Mouse (Mus musculus): ENCODE measurements around the gene Ube2j2.
A peak's percentile ranks its signal among the peaks of the same experiment; 100 is the strongest.

The Ube2j2 gene

DNA sequence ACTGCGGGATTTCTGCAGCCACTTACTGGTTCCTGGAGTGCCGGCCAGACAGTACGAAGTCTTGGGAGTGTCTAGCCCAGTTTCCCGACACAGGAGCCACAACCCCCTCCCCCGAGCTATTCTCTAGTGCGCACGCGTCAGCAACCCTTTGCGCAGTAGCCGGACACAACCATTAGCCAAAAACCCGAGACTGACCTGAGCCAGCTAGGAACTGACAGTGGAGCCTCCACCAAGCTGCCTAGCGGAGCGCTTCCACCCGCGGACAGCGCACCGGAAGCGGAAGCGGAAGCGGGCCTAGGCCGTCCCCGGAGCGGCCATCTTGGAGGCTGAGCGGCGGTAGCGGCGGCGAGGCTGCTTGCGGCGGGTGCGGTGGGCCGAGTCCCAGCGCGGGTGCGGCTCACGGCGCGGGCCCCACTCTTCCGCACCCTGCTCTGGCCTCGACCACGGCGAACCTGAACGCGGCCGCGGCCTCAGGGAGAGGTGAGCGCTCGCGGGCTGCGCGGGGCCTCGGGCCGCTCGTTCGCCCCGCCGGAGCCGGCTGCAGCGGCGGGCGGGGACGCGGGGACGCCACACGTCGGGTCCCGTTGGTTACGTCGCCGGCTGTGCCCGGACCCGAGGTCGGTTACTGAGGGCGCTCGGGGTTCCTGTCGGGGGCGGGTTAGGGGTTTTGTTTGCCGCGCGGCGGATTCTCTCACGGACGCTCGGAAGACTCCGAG, at the start of gene Ube2j2:
Gene Ube2j2 (plus strand): TSS at position 298 of the 716 bp plus-strand sequence.
- DNase-seq (ENCODE audit: low spot score in 2 of 2) = peak; percentile 90 to 91

DNA sequence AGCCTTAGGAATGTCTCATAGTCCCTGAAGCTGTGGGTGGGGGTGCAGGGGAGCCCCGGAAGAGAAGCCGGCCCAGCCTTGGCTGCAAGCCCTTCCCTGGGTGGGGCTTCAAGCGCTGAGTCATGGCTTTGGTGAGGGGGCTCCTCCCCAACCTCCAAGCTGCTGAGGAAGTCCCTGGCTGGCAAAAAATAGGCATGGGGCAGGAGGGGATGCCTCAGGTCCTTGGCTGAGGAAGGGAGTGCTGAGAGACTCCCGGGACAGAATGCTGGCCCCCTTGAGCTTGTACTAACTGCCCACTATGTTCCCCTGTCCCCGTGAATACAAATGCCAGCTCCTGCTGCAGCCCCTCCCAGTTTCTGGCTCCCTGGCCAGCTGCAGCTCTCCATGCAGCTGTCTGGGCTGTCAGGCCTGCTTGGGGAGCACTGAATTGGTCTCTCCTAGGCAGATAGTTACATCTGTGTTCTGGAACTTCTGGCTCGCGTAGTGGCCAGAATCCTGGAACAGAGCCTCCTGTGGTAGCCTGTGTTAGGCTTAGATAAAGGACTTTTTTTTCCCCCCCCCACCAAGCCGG, 49.2 kb upstream of the Ube2j2 start:
- peak; percentile 68 to 77 for DNase-seq (ENCODE audit: low spot score in 2 of 2)

DNA sequence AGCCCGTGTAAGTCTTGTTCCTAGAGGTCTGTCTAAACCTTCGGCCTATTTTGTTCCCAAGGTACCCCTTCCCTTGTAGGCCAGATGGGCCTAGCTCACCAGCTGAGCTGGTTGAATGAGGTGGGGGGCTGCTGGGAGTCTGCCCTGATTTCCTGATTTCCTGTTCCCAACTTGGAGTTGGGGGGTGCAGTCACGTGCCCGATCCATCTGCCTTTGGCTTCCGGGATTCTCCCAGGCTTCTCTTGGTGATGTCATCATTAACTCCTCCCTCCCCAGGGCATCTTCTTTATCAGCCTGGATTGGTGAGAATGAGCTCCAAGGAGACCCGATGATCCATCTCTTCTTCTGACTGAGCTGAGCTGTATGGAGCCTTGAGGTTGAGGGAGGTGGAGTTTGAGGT, 48.4 kb upstream of the Ube2j2 start:
- DNase-seq (ENCODE audit: low spot score in 2 of 2) = peak in 1 of 2 experiments; percentile 1

GRCm38 (mm10) chr4:155895826-155896225, 47.8 kb upstream of the Ube2j2 start:
- peak; percentile 44 to 50 for DNase-seq (ENCODE audit: low spot score in 2 of 2)

- peak in 1 of 2 experiments; percentile 0 for DNase-seq (ENCODE audit: low spot score in 2 of 2)
Observed at GRCm38 (mm10) chr4:155896461-155896860, 47.2 kb upstream of the Ube2j2 start.

DNA sequence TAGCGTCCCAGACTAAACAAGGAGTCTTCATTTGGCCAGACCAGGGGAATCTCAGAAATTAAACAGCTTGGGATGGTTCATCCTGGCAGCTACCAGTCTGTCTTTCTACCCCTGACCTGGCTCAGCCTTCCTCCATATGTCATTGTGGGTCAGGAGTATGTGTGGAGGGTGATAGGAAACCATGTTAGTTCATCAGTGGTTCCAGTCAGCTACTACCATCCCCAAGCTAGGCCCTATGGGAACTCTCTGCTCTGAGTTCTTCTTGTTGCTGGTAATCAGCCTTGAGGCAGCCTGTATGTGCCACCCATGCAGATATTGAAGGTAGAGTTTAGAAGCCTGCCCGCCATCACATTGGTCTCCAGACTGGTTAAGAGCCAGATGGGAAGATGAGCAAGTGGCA, 45.3 kb upstream of the Ube2j2 start:
- peak in 1 of 2 experiments; percentile 0 for DNase-seq (ENCODE audit: low spot score in 2 of 2)

- peak in 1 of 2 experiments; percentile 1 for DNase-seq (ENCODE audit: low spot score in 2 of 2)
Observed at GRCm38 (mm10) chr4:155899355-155899754, 44.3 kb upstream of the Ube2j2 start.

DNA sequence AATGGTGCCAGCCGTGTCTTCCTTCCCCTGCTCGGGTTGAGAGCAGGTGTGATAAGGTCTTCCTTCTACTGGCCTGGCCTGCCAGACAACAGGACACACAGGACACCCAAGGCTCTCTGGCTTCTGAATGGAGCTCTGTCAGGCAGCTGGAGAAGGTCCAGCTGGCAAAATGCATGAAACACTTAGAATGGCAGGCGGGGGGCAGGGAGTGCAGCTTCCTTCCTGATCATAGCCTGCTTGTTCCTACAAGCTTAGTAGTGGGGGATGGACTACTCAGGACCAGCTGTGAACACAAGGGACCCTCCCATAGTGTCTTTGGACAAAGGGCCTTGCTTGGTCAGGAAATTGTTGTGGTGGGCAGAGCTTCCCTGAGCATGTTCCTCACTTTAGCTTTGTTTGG, 42.4 kb upstream of the Ube2j2 start:
- peak; percentile 1 for DNase-seq (ENCODE audit: low spot score in 2 of 2)

DNA sequence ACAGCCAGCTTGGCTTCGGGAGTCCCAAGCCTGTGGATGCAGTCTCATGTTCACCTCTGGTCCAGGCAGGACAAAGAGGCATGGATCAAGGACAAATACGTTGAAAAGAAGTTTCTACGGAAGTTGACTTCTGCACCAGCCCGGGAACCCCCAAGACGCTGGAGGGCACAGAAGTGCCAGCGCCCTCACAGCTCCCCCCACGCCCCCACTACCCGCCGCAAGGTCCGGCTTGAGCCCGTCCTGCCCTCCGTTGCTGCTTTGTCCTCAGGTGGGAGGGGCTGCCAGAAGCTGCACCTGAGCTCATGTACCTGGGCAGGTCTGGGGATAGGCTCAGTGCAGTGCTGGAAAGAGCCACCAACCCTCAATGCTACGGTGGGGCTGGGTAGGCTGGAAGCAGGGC, 40.4 kb upstream of the Ube2j2 start:
- peak in 1 of 2 experiments; percentile 0 for DNase-seq (ENCODE audit: low spot score in 2 of 2)

- DNase-seq (ENCODE audit: low spot score in 2 of 2) = peak; percentile 1 to 7
Observed at GRCm38 (mm10) chr4:155904318-155905102, 39.1 kb upstream of the Ube2j2 start.

GRCm38 (mm10) chr4:155905634-155906033, 38.0 kb upstream of the Ube2j2 start:
- peak in 1 of 2 experiments; percentile 0 for DNase-seq (ENCODE audit: low spot score in 2 of 2)

- DNase-seq (ENCODE audit: low spot score in 2 of 2) = peak in 1 of 2 experiments; percentile 0
Observed at GRCm38 (mm10) chr4:155906125-155906524, 37.5 kb upstream of the Ube2j2 start.

DNA sequence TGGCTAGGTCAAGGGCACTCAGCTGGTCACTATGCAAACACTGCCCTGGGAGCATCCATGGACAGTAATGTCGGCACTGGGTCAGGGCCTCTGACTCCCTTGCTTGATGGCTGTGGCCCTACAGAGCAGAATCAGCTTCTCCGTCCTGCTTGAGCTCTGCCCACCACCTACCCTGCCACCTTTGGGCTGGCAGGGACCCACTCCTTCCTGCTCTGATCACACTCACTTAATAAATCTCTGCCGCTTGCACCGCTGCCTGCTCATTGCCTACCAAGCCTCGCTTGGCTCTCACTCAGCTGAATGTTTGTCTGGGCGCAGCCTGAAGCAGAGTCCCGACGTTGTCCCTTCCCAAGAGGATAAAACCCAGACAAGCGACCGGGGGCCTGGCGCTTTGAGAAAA, 36.6 kb upstream of the Ube2j2 start:
- DNase-seq (ENCODE audit: low spot score in 2 of 2) = no peak

- DNase-seq (ENCODE audit: low spot score in 2 of 2) = peak; percentile 0
Observed at GRCm38 (mm10) chr4:155908281-155908680, 35.4 kb upstream of the Ube2j2 start.

- DNase-seq (ENCODE audit: low spot score in 2 of 2) = no peak
Observed at GRCm38 (mm10) chr4:155908751-155909150, 34.9 kb upstream of the Ube2j2 start.

DNA sequence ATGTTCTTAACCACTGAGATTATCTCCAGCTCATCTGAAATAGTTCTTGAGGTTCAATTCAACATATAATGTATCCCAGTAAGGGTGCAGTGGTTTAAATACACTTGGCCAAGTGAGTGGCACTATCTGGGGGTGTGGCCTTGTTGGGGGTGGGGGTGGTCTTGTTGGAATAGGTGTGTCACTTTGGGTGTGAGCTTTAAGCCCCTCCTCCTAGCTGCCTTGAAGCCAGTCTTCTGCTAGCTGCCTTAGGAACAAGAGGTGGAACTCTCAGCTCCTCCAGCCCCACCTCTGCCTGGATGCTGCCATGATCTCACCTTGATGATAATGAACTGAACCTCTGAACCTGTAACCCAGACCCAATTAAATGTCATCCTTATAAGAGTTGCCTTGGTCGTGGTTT, 11.6 kb upstream of the Ube2j2 start:
- DNase-seq (ENCODE audit: low spot score in 2 of 2) = no peak

DNA sequence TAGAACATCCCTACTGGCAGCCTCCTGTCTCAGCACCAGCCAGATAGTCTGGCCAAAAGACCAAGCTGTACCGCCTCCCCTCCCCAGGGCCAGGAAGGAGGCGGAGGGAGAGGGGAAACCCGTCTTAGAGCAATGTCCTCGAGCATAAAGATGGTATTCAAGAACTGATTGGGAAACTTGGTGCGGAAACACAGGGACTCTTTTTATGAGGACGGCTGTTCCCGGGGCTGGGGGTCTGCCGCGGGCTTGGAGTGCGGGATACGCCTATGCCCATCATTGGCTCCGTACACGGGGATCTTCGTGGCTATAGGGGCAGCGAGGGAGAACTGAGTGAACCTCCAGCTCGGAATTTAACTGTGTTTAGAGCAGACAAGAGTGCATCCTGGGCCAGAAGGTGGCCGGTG, 580 bp upstream of the Ube2j2 start:
- DNase-seq (ENCODE audit: low spot score in 2 of 2) = no peak

DNA sequence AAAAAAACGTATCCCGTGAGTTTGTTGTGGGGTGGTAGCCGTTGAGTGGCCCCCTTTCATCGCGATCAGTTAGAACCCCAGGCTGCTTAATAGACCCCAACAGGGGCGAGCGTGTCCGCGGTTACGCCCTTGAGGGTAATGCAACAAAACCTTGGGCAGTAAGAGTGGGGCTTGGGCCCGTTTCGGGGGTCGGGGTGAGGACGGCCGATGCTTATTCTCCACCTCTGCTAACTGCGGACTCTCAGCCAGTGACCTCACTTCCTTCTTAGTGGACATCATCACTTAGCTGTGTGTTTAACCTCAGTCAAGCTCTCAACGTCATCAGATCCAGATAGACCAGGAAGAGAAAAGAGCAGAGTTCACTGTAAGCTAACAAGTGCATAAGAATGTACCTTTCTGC, 640 bp downstream of the Ube2j2 start:
- DNase-seq (ENCODE audit: low spot score in 2 of 2) = no peak

DNA sequence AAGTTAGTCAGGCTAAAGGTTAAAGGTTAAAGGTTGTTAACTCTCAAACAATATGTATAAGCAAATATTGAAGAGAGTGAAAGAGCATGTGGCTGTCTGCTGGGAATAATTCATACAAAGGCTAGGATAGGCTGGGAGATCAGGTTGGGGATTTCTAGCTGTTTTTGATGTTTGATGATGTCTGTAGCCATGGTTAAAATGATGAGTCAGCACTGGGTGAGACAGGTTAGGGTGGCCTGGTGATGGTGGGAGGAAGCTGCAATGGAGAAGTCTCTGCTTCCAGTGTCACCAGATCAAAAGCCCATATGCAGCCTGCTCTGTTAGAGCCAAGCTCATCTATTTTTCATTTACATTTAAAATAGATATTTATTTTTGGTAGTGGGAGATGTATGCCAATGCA, 3.5 kb downstream of the Ube2j2 start:
- no peak for DNase-seq (ENCODE audit: low spot score in 2 of 2)

DNA sequence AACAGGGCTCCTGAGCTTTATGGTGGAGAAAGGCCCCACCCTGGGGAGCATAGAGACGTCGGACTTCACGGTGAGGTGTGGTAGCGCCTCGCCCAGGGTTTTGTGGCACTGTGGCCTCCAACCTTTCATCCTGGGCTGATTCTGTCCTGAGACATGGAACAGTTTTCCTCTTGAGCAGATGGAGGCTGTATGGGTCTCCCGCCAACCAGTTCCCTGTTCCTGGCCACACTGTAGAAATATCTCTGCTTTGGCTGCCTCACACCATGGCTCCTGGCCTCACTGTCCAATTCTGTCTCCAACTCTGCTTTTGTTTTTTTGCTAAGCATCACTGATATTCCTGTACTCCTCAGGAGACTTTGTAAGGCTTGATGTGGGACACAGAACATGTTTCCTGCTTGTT, 11.9 kb downstream of the Ube2j2 start:
- DNase-seq (ENCODE audit: low spot score in 2 of 2) = no peak

DNA sequence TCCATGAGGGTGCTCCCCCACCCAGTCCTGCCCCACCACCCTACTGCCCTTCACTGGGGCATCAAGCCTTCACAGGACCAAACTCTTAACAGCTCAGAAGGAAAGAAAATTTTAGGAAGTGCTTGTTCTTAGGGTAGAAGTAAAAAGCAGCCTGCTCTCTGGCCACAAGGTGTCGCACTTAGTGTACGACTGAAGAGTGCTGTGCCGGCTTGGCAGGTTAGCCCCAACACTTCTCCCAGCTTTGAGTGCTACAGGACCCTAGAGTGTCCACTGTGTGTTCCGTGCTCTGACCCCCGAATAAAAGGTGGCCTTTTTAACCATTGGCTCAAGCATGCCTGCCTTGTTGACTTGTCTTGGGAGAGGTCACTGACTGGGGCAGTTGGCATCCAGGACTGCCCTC, 15.6 kb downstream of the Ube2j2 start:
- peak; percentile 69 to 76 for DNase-seq (ENCODE audit: low spot score in 2 of 2)

DNA sequence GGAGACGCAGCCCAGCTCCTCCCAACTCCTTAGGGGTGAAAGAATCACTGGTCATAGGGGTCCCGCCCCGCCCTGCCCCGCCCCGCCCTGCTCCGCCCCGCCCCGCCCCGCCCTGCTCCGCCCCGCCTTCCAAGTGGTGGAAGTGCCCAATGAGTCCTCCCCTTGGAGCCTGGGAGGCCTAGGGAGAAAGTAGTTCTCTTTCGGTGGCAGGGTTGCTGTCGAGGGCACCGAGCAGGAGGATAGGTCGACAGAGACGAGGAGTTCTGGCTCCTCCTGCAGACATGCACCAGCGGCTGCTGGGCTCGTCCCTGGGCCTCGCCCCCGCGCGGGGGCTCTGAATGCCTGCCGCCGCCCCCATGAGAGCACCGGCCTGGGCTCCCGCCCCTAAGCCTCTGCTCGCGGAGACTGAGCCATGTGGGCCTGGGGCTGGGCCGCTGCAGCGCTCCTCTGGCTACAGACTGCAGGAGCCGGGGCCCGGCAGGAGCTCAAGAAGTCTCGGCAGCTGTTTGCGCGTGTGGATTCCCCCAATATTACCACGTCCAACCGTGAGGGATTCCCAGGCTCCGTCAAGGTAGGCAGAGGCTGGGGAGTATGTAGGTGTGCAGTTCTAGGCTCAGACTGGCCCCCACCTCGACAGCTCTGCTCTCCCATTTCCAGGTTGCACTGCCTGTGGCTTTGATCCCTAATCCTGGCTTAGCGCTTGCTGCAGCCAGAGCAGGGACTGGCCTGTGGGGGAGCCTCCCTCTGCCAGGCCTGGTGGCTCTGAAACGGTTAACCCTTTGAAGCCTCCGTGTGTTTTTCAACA, 18.7 kb downstream of the Ube2j2 start, which contains the start of gene C1qtnf12:
Gene C1qtnf12 (plus strand): TSS at position 152 of the 805 bp plus-strand sequence.
- DNase-seq (ENCODE audit: low spot score in 2 of 2) = peak; percentile 15 to 30
